Mouse (Mus musculus) lung, adult 2 months (tissue): ENCODE data around the gene Olfr1118. TPM values are rescaled to one million over a fixed set of nuclear protein-coding genes. Genes with fewer than 3 reads are reported as not detected.
"Not testable (repeated sequence)": the region's sequence is repeated elsewhere in the genome, so short reads cannot be mapped to it uniquely, and the experiment has no call there.

Experiments
- DNase-seq: peaks from one replicate; pipeline ENCODE4 v3.0.0; 2022
- H3K4me1 ChIP-seq: fragments of 200-500 bp; 2 replicates; pipeline ENCODE4 v1.6.1; 2011; ENCODE audit warnings: low read length; ENCODE audit not compliant: control insufficient read depth, insufficient read depth
- H3K4me3 ChIP-seq: fragments of 200-500 bp; replicated peaks from 2 replicates; pipeline ENCODE3; 2011; ENCODE audit warnings: low read depth, mild to moderate bottlenecking, control low read depth, low read length; ENCODE audit errors: extremely low read depth
- CTCF ChIP-seq: fragments of 200-500 bp; IDR thresholded peaks from 2 replicates; pipeline ENCODE4 v1.5.1; 2011; ENCODE audit warnings: mild to moderate bottlenecking, low read length, control low read depth; ENCODE audit not compliant: insufficient read depth
- POLR2A ChIP-seq: fragments of 200-500 bp; IDR thresholded peaks from 2 replicates; pipeline ENCODE4 v1.6.1; 2011; ENCODE audit warnings: low read depth, mild to moderate bottlenecking, control low read depth, low read length, borderline replicate concordance; ENCODE audit errors: extremely low read depth
- WGBS: fragments of 180-500 bp; shearing (Covaris S2); methylation state at CpG from one replicate; pipeline ENCODE4 v1.1.7; 2018; 5-methylcytosine and 5-hydroxymethylcytosine counted together
- polyA plus RNA-seq: library from polyadenylated mRNA; depleted of rRNA; stranded (reverse); fragments of >200 nt; gene quantifications from 2 replicates; pipeline ENCODE4 v1.2.3, GENCODE M21; 2012; rRNA removed

The Olfr1118 gene
- polyA plus RNA-seq, result not detected in 2 replicates

DNA sequence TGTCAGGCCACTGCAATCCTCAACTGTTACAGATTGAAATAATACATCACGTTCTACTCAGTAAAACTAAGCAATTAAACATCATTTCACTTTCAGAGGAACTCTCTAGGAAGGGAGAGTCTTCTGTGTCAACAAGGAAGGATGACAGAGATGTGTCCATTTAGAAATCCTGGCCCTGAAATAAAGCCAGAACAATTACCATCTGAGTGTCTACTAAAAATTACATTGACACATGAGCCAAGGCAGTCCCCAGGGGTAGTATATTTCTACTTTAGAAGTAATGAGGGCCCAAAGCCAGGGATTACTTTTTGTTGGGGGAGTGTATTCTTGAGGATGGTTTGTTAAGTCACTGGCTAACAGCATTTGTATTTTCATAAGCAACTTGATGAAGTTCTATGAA, at the start of gene Olfr1118:
Gene Olfr1118 (plus strand): TSS at position 301 of the 400 bp plus-strand sequence.
- TF ChIP-seq CTCF (no peak), POLR2A (no peak)
- Histone ChIP-seq H3K4me1 (no peaks in the 10 kb centered on the region), H3K4me3 (no peak within 1 kb of the TSS)
- 39% methylated on average over 1 of the region's 1 CpGs for WGBS
- no peak for DNase-seq

DNA sequence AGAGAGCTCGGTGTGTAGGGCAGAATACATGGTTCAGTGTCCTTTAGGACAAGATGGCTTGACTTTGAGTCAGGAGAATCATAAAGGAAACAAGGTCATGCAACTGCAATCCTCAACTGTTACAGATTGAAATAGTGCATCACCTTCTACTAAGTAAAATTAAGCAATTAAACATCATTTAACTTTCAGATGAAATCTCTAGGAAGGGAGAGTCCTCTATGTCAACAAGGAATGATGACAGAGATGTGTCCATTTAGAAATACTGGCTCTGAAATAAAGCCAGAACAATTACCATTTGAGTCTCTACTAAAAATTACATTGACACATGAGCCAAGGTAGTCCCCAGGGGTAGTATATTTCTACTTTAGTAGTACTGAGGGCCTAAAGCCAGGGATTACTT, 40.1 kb upstream of the Olfr1118 start, which contains the start of gene Olfr1116:
Gene Olfr1116 (plus strand): TSS at position 301 of the 400 bp plus-strand sequence.
- WGBS, result 79% methylated on average over 1 of the region's 1 CpGs
- H3K4me1 ChIP-seq, result no peaks in the 10 kb centered on the region
- no peak within 1 kb of the TSS for H3K4me3 ChIP-seq
- DNase-seq, result no peak
- no peak for TF ChIP-seq POLR2A

DNA sequence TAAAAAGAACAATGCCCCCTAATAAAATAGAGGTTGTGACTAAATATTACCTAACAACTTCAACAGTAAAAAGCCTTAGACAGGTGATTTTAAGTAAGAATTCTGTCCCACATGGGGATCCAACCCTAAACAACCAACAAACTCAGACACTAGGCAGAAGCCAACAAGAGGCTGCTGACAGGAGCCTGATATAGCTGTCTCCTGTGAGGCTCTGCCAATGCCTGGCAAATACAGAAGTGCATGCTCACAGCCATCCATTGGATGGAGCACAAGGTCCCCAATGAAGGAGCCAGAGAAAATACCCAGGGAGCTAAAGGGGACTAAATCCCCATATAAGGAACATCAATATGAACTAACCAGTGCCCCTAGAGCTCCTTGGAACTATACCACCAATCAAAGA, 13.4 kb upstream of the Olfr1118 start:
- H3K4me3 ChIP-seq, DNase-seq: not testable (repeated sequence)

DNA sequence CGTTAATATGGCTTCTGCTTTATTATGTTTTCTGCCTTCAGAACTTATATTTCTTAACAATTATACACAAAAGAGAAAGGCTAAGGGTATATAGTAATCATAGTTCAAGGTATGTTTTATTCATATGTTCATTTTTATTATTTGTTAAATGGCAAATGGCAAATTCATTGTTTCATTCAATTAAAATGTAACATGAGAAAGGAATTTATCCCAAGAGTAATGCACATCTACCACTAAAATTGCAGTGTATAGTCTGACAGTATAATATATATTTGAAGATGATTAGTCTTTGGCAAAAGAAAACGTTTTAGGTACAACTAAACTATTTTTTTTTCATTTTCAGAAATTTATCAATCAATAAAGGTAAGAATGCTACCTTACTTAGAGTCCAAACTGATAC, 47.1 kb downstream of the Olfr1118 start, which contains the start of gene Olfr1120:
Gene Olfr1120 (plus strand): TSS at position 301 of the 400 bp plus-strand sequence.
- no peak for TF ChIP-seq CTCF
- TF ChIP-seq POLR2A, result no peak
- no peak for DNase-seq
- 34% methylated on average over 2 of the region's 2 CpGs for WGBS
- H3K4me1 ChIP-seq, result no peaks in the 10 kb centered on the region
- H3K4me3 ChIP-seq, result no peak within 1 kb of the TSS

More for the DNA sequence above, 13.4 kb upstream of the Olfr1118 start:
- not testable (repeated sequence) for H3K4me1 ChIP-seq

DNA sequence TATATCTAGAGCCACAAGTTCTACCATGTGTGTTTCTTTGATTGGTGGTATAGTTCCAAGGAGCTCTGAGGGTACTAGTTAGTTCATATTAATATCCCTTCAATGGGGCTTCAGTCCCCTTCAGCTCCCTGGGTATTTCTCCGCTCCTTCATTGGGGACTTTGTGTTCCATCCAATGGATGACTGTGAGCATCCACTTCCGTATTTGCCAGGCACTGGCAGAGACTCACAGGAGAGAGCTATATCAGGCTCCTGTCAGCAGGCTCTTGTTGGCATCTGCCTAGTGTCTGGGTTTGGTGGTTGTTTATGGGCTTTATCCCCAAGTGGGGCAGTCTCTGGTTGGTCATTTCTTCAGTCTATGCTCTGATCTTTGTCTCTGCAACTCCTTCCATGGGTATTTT, 52.7 kb downstream of the Olfr1118 start:
- not testable (repeated sequence) for H3K4me3 ChIP-seq, DNase-seq, H3K4me1 ChIP-seq
- WGBS, result 81% methylated on average over 2 of the region's 2 CpGs

Other genes with a start within 250 kb of the Olfr1118 start
- gene Olfr1107, start 231.8 kb upstream of the Olfr1118 start, polyA plus RNA-seq, result not detected in 2 replicates
- gene Olfr1109, start 211.6 kb upstream of the Olfr1118 start, polyA plus RNA-seq, result not detected in 2 replicates
- not detected in 2 replicates for gene Olfr259, start 193.0 kb upstream of the Olfr1118 start, polyA plus RNA-seq
- gene Olfr1110, start 167.3 kb upstream of the Olfr1118 start, polyA plus RNA-seq, result not detected in 2 replicates
- gene Olfr1111, start 155.0 kb upstream of the Olfr1118 start, polyA plus RNA-seq, result not detected in 2 replicates
- gene Olfr1112, start 119.8 kb upstream of the Olfr1118 start, polyA plus RNA-seq, result not detected in 2 replicates
- gene Olfr1113, start 98.6 kb upstream of the Olfr1118 start, polyA plus RNA-seq, result not detected in 2 replicates
- gene Olfr1115, start 59.6 kb upstream of the Olfr1118 start, polyA plus RNA-seq, result not detected in 2 replicates
- gene Olfr1116, start 40.0 kb upstream of the Olfr1118 start, polyA plus RNA-seq, result not detected in 2 replicates
- gene Olfr1120, start 47.2 kb downstream of the Olfr1118 start, polyA plus RNA-seq, result not detected in 2 replicates
- not detected in 2 replicates for gene Olfr1121, start 62.3 kb downstream of the Olfr1118 start, polyA plus RNA-seq
- gene Olfr1122, start 78.3 kb downstream of the Olfr1118 start, polyA plus RNA-seq, result not detected in 2 replicates
- not detected in 2 replicates for gene Olfr1123, start 109.1 kb downstream of the Olfr1118 start, polyA plus RNA-seq
- gene Olfr1124, start 122.7 kb downstream of the Olfr1118 start, polyA plus RNA-seq, result not detected in 2 replicates
- not detected in 2 replicates for gene Olfr1126, start 146.4 kb downstream of the Olfr1118 start, polyA plus RNA-seq
- gene Pramel7, start 189.5 kb downstream of the Olfr1118 start, polyA plus RNA-seq, result not detected in 2 replicates
- not detected in 2 replicates for gene Pramel6, start 199.0 kb downstream of the Olfr1118 start, polyA plus RNA-seq
- not detected in 2 replicates for gene Olfr153, start 224.2 kb downstream of the Olfr1118 start, polyA plus RNA-seq
- gene Olfr1128, start 238.0 kb downstream of the Olfr1118 start, polyA plus RNA-seq, result not detected in 2 replicates